Mouse (Mus musculus) stomach, postnatal 0 days (tissue): ENCODE results near the gene A430005L14Rik.

Source experiments
- CTCF ChIP-seq: IDR thresholded peaks from 2 replicates; pipeline ENCODE4 v1.5.1; 2016; ENCODE audit warnings: antibody characterized with exemption, low read depth, mild to moderate bottlenecking, moderate library complexity
- EP300 ChIP-seq: optimal IDR thresholded peaks from 2 replicates; pipeline ENCODE3; 2016; ENCODE audit warnings: antibody characterized with exemption

GRCm38 (mm10) chr4:153951150-153951549 lies 5.9 kb upstream of the A430005L14Rik start:
- TF ChIP-seq CTCF (no peak), EP300 (no peak)
